Mouse (Mus musculus) neural tube, embryonic 14.5 days (tissue): ENCODE measurements at regions not wholly inside any gene's neighbourhood (a gene's known extent, or its start where the extent isn't known, plus 50 kb on each side); places are given as distances from the start of the nearest gene placed in this dataset.

Experiments
- ATAC-seq: fragments of 200-750 bp; cut with Nextera tagmentation; 2 replicates; pipeline ENCODE4 v1.8.0; 2017; ENCODE audit warnings: low read depth, mild to moderate bottlenecking, moderate TSS enrichment, moderate library complexity
- H3K27ac ChIP-seq: fragments of 300-500 bp; sonication (generic); 2 replicates; pipeline ENCODE4 v1.5.1; 2014; ENCODE audit warnings: low read depth, mild to moderate bottlenecking, control low read depth, low read length, moderate library complexity, mixed read lengths
- H3K27me3 ChIP-seq: fragments of 300-500 bp; sonication (generic); 2 replicates; pipeline ENCODE4 v1.6.1; 2014; ENCODE audit warnings: low read length; ENCODE audit not compliant: control insufficient read depth, insufficient read depth
- H3K36me3 ChIP-seq: fragments of 300-500 bp; sonication (generic); 2 replicates; pipeline ENCODE4 v1.6.1; 2014; ENCODE audit warnings: low read length, mixed read lengths; ENCODE audit not compliant: control insufficient read depth, insufficient read depth
- H3K4me1 ChIP-seq: fragments of 300-500 bp; sonication (generic); 2 replicates; pipeline ENCODE4 v1.6.1; 2014; ENCODE audit warnings: low read length; ENCODE audit not compliant: control insufficient read depth, insufficient read depth
- H3K4me2 ChIP-seq: fragments of 300-500 bp; sonication (generic); 2 replicates; pipeline ENCODE4 v1.6.1; 2014; ENCODE audit warnings: mild to moderate bottlenecking, low read depth, low read length, control low read depth
- H3K4me3 ChIP-seq: fragments of 300-500 bp; sonication (generic); 2 replicates; pipeline ENCODE4 v1.5.1; 2014; ENCODE audit warnings: low read depth, low read length, control low read depth, mixed read lengths
- H3K9ac ChIP-seq: fragments of 300-500 bp; sonication (generic); replicated peaks from 2 replicates; pipeline ENCODE4 v1.6.1; 2014; ENCODE audit warnings: low read depth, mild to moderate bottlenecking, control low read depth, low read length, mixed read lengths
- H3K9me3 ChIP-seq: fragments of 300-500 bp; sonication (generic); 2 replicates; pipeline ENCODE4 v1.6.1; 2016; ENCODE audit warnings: low read length; ENCODE audit not compliant: control insufficient read depth
- WGBS: fragments of 180-500 bp; shearing (Covaris S2); extraction: QIAGEN DNeasy Blood & Tissue Kit; methylation state at CpG from one replicate; pipeline ENCODE4 v1.1.7; 2014; 5-methylcytosine and 5-hydroxymethylcytosine counted together

- H3K4me1 ChIP-seq, result no peaks in the 10 kb centered on the region
- H3K27me3 ChIP-seq, result no peaks in the 10 kb centered on the region
- H3K4me3 ChIP-seq, result no peak overlapping the region
- ATAC-seq, result no peak
- no peak overlapping the region for H3K9ac ChIP-seq
- no peak overlapping the region for H3K4me2 ChIP-seq
- H3K36me3 ChIP-seq, result no peaks in the 10 kb centered on the region
- no peak overlapping the region for H3K27ac ChIP-seq
- H3K9me3 ChIP-seq, result no peaks in the 10 kb centered on the region
- WGBS, result 77% methylated on average over 8 of the region's 8 CpGs
Observed at GRCm38 (mm10) chr7:40697551-40697950, 200.6 kb upstream of the Vstm2b start.

GRCm38 (mm10) chr7:40698309-40698708 is 199.8 kb upstream of the Vstm2b start:
- no peaks in the 10 kb centered on the region for H3K4me1 ChIP-seq
- H3K27me3 ChIP-seq, result no peaks in the 10 kb centered on the region
- no peak overlapping the region for H3K4me2 ChIP-seq
- no peak overlapping the region for H3K4me3 ChIP-seq
- ATAC-seq, result no peak
- no peaks in the 10 kb centered on the region for H3K36me3 ChIP-seq
- WGBS, result 63% methylated on average over 3 of the region's 3 CpGs
- H3K27ac ChIP-seq, result no peak overlapping the region
- no peaks in the 10 kb centered on the region for H3K9me3 ChIP-seq
- H3K9ac ChIP-seq, result no peak overlapping the region

- WGBS, result 100% methylated on average over 1 of the region's 1 CpGs
Observed at GRCm38 (mm10) chr7:40699633-40700032, 198.5 kb upstream of the Vstm2b start.

GRCm38 (mm10) chr7:40700656-40701055 is 197.5 kb upstream of the Vstm2b start:
- H3K4me1 ChIP-seq, result no peaks in the 10 kb centered on the region
- H3K4me3 ChIP-seq, result no peak overlapping the region
- no peak overlapping the region for H3K9ac ChIP-seq
- no peaks in the 10 kb centered on the region for H3K36me3 ChIP-seq
- 78% methylated on average over 5 of the region's 5 CpGs for WGBS
- no peak overlapping the region for H3K4me2 ChIP-seq
- no peak for ATAC-seq
- H3K9me3 ChIP-seq, result no peaks in the 10 kb centered on the region
- H3K27ac ChIP-seq, result no peak overlapping the region
- H3K27me3 ChIP-seq, result no peaks in the 10 kb centered on the region

More at GRCm38 (mm10) chr7:40699633-40700032, 198.5 kb upstream of the Vstm2b start:
- ATAC-seq, result no peak
- no peaks in the 10 kb centered on the region for H3K36me3 ChIP-seq
- H3K27me3 ChIP-seq, result no peaks in the 10 kb centered on the region
- no peak overlapping the region for H3K9ac ChIP-seq
- H3K4me2 ChIP-seq, result no peak overlapping the region
- H3K9me3 ChIP-seq, result no peaks in the 10 kb centered on the region
- H3K27ac ChIP-seq, result no peak overlapping the region
- H3K4me1 ChIP-seq, result no peaks in the 10 kb centered on the region
- no peak overlapping the region for H3K4me3 ChIP-seq

GRCm38 (mm10) chr7:40702191-40703045 is 195.7 kb upstream of the Vstm2b start:
- no peaks in the 10 kb centered on the region for H3K27me3 ChIP-seq
- no peak overlapping the region for H3K4me2 ChIP-seq
- H3K9ac ChIP-seq, result no peak overlapping the region
- no peak overlapping the region for H3K4me3 ChIP-seq
- 90% methylated on average over 5 of the region's 5 CpGs for WGBS
- no peak overlapping the region for H3K27ac ChIP-seq
- no peaks in the 10 kb centered on the region for H3K36me3 ChIP-seq
- no peak for ATAC-seq
- H3K9me3 ChIP-seq, result no peaks in the 10 kb centered on the region
- no peaks in the 10 kb centered on the region for H3K4me1 ChIP-seq

- Histone ChIP-seq H3K9me3 (no peaks in the 10 kb centered on the region), H3K4me3 (no peak overlapping the region), H3K9ac (no peak overlapping the region), H3K36me3 (no peaks in the 10 kb centered on the region), H3K27ac (no peak overlapping the region), H3K4me2 (no peak overlapping the region), H3K4me1 (no peaks in the 10 kb centered on the region), H3K27me3 (no peaks in the 10 kb centered on the region)
- WGBS, result 82% methylated on average over 2 of the region's 2 CpGs
- ATAC-seq, result peak; percentile 66; the same call in 1 of the 2 replicates
Observed at GRCm38 (mm10) chr7:40708231-40708630, 189.9 kb upstream of the Vstm2b start.

GRCm38 (mm10) chr7:40717991-40718390 is 180.1 kb upstream of the Vstm2b start:
- no peak for ATAC-seq

GRCm38 (mm10) chr7:40736971-40737468 is 161.1 kb upstream of the Vstm2b start:
- Histone ChIP-seq H3K4me3 (no peak overlapping the region), H3K9ac (no peak overlapping the region), H3K27ac (no peak overlapping the region), H3K4me1 (0 out of 2 replicates have a peak, but pooled peaks cover 3% of the 10 kb centered on the region), H3K27me3 (no peaks in the 10 kb centered on the region), H3K9me3 (no peaks in the 10 kb centered on the region), H3K4me2 (no peak overlapping the region), H3K36me3 (no peaks in the 10 kb centered on the region)
- ATAC-seq, result peak; percentile 45; the same call in 1 of the 2 replicates
- 44% methylated on average over 6 of the region's 6 CpGs for WGBS

More at GRCm38 (mm10) chr7:40717991-40718390, 180.1 kb upstream of the Vstm2b start:
- 66% methylated on average over 6 of the region's 6 CpGs for WGBS
- Histone ChIP-seq H3K36me3 (no peaks in the 10 kb centered on the region), H3K4me2 (no peak overlapping the region), H3K4me3 (no peak overlapping the region), H3K27me3 (no peaks in the 10 kb centered on the region), H3K4me1 (no peaks in the 10 kb centered on the region), H3K9me3 (no peaks in the 10 kb centered on the region), H3K9ac (no peak overlapping the region), H3K27ac (no peak overlapping the region)

GRCm38 (mm10) chr7:40737496-40737895 is 160.6 kb upstream of the Vstm2b start:
- no peak overlapping the region for H3K4me2 ChIP-seq
- no peak for ATAC-seq
- 0 out of 2 replicates have a peak, but pooled peaks cover 3% of the 10 kb centered on the region for H3K4me1 ChIP-seq
- H3K27ac ChIP-seq, result no peak overlapping the region
- H3K27me3 ChIP-seq, result no peaks in the 10 kb centered on the region
- WGBS, result 78% methylated on average over 7 of the region's 7 CpGs
- no peaks in the 10 kb centered on the region for H3K36me3 ChIP-seq
- H3K9me3 ChIP-seq, result no peaks in the 10 kb centered on the region
- no peak overlapping the region for H3K4me3 ChIP-seq
- no peak overlapping the region for H3K9ac ChIP-seq
